Mouse (Mus musculus): ENCODE results near the gene Pheta2. TPM values are rescaled to one million over a fixed set of nuclear protein-coding genes. Genes with fewer than 3 reads are reported as not detected.

The Pheta2 gene
- polyA plus RNA-seq (2016; fragmentation: Nextera tagmentation; extraction: Ambion mirVana): 3.7 and 4.3 TPM in 2 replicates

GRCm38 (mm10) chr15:82338593-82339112 is at the start of gene Pheta2, which contains the start of the genes Naga and Smdt1:
Gene Pheta2, plus strand, starts transcription at chr15:82338942.
Gene Naga, minus strand, starts transcription at chr15:82338925.
Gene Smdt1, plus strand, starts transcription at chr15:82338959.
- peak within 1 kb of the TSS; percentile 83 for H3K27ac ChIP-seq

GRCm38 (mm10) chr15:82290252-82290651 is 48.5 kb upstream of the Pheta2 start:
- 94% methylated on average over 7 of the region's 7 CpGs for WGBS
- peaks cover 70% of the 10 kb centered on the region for H3K36me3 ChIP-seq (replicated peaks)
- no peak for DNase-seq (ENCODE audit: extremely low spot score, low spot score)

More at GRCm38 (mm10) chr15:82338593-82339112, at the start of gene Pheta2, which contains the start of the genes Naga and Smdt1:
- peaks cover 33% of the 10 kb centered on the region for H3K27me3 ChIP-seq (ENCODE audit: poor library complexity, severe bottlenecking)
- peaks cover 51% of the 10 kb centered on the region for H3K4me1 ChIP-seq
- no peaks in the 10 kb centered on the region for H3K9me3 ChIP-seq
- H3K4me3 ChIP-seq: peak within 1 kb of the TSS; percentile 60
- WGBS: under 1% methylated on average over 41 of the region's 41 CpGs
- DNase-seq (ENCODE audit: extremely low spot score, low spot score): peak; percentile 97
- H3K36me3 ChIP-seq (replicated peaks): peaks cover 28% of the 10 kb centered on the region

GRCm38 (mm10) chr15:82292851-82293250 is 45.9 kb upstream of the Pheta2 start:
- H3K4me3 ChIP-seq: peak overlapping the region; percentile 18; the same call in 1 of the 2 replicates

More at GRCm38 (mm10) chr15:82290252-82290651, 48.5 kb upstream of the Pheta2 start:
- no peak overlapping the region for H3K4me3 ChIP-seq
- H3K27me3 ChIP-seq (ENCODE audit: poor library complexity, severe bottlenecking): no peaks in the 10 kb centered on the region
- H3K4me1 ChIP-seq: peaks cover 22% of the 10 kb centered on the region
- no peak overlapping the region for H3K27ac ChIP-seq
- no peaks in the 10 kb centered on the region for H3K9me3 ChIP-seq

GRCm38 (mm10) chr15:82293271-82293711 is 45.5 kb upstream of the Pheta2 start:
- 18% methylated on average over 7 of the region's 7 CpGs for WGBS
- Histone ChIP-seq H3K9me3 (peaks cover under 1% of the 10 kb centered on the region; the same call in 1 of the 2 replicates), H3K36me3 (replicated peaks) (peaks cover 39% of the 10 kb centered on the region), H3K27ac (peak overlapping the region; percentile 53; the same call in 1 of the 2 replicates), H3K4me3 (peak overlapping the region; percentile 18; the same call in 1 of the 2 replicates), H3K4me1 (peaks cover 22% of the 10 kb centered on the region), H3K27me3 (ENCODE audit: poor library complexity, severe bottlenecking) (no peaks in the 10 kb centered on the region)
- peak; percentile 47 for DNase-seq (ENCODE audit: extremely low spot score, low spot score)

More at GRCm38 (mm10) chr15:82292851-82293250, 45.9 kb upstream of the Pheta2 start:
- peaks cover 44% of the 10 kb centered on the region for H3K36me3 ChIP-seq (replicated peaks)
- peak overlapping the region; percentile 53; the same call in 1 of the 2 replicates for H3K27ac ChIP-seq
- H3K4me1 ChIP-seq: peaks cover 22% of the 10 kb centered on the region
- H3K9me3 ChIP-seq: no peaks in the 10 kb centered on the region
- WGBS: 37% methylated on average over 5 of the region's 5 CpGs
- H3K27me3 ChIP-seq (ENCODE audit: poor library complexity, severe bottlenecking): no peaks in the 10 kb centered on the region
- no peak for DNase-seq (ENCODE audit: extremely low spot score, low spot score)

- 57% methylated on average over 8 of the region's 8 CpGs for WGBS
- DNase-seq (ENCODE audit: extremely low spot score, low spot score): no peak
Measured at GRCm38 (mm10) chr15:82294059-82294458, 44.7 kb upstream of the Pheta2 start.

DNA sequence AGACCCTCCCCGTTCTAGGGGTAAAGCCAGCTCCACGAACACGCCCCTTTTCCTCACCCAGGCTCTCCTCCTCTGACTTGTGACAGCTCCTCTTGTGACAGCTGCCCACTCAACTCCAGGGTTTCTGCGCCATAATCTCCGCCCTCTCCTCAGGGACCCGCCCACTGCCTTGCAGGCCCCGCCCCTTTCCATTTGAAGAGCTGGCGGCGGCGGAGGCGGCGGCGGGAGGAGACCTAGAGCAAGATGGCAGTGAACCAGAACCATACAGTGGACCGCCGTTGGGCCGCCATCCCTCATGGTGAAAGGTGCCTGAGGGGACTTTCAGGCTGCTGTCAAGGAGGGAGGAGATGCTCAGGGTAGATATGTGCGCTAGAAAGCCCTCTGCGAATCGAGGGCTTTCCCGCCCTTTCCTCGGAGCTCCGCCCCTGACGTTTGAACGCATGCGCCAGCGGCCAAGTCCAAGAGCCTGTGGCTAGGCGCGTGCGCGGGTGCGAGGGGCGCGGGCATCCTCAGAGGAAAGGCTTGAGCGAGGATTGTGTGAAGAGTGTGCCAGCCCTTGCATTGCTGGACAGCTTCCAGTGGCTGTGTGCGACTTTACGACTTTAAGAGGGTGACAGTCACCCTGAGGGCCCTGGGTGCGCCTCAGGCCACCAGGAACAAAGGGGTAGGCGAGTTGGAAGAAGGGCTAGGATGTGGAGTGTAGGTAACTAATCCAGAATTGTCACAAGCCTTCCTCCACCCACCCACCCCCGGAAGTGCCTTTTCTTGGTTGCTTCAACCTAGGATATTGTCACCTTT is 39.8 kb upstream of the Pheta2 start, which contains the start of gene Wbp2nl:
Gene Wbp2nl, plus strand, starts transcription at position 191 of the 798 bp plus-strand sequence.
- Histone ChIP-seq H3K9me3 (peaks cover 9% of the 10 kb centered on the region; the same call in 1 of the 2 replicates), H3K36me3 (replicated peaks) (no peaks in the 10 kb centered on the region), H3K4me1 (peaks cover 12% of the 10 kb centered on the region), H3K27me3 (ENCODE audit: poor library complexity, severe bottlenecking) (peaks cover 15% of the 10 kb centered on the region; the same call in 1 of the 2 replicates), H3K4me3 (no peak within 1 kb of the TSS), H3K27ac (no peak within 1 kb of the TSS)
- no peak for DNase-seq (ENCODE audit: extremely low spot score, low spot score)
- 63% methylated on average over 39 of the region's 39 CpGs for WGBS

More at GRCm38 (mm10) chr15:82294059-82294458, 44.7 kb upstream of the Pheta2 start:
- Histone ChIP-seq H3K27ac (no peak overlapping the region), H3K4me1 (peaks cover 27% of the 10 kb centered on the region), H3K4me3 (no peak overlapping the region), H3K9me3 (peaks cover 8% of the 10 kb centered on the region; the same call in 1 of the 2 replicates), H3K36me3 (replicated peaks) (peaks cover 32% of the 10 kb centered on the region), H3K27me3 (ENCODE audit: poor library complexity, severe bottlenecking) (peaks cover 7% of the 10 kb centered on the region; the same call in 1 of the 2 replicates)

- H3K9me3 ChIP-seq: no peaks in the 10 kb centered on the region
- H3K36me3 ChIP-seq (replicated peaks): no peaks in the 10 kb centered on the region
- no peak for DNase-seq (ENCODE audit: extremely low spot score, low spot score)
- no peaks in the 10 kb centered on the region for H3K27me3 ChIP-seq (ENCODE audit: poor library complexity, severe bottlenecking)
- WGBS: 82% methylated on average over 3 of the region's 3 CpGs
- no peaks in the 10 kb centered on the region for H3K4me1 ChIP-seq
- no peak overlapping the region for H3K4me3 ChIP-seq
- no peak overlapping the region for H3K27ac ChIP-seq
Measured at GRCm38 (mm10) chr15:82307107-82307506, 31.6 kb upstream of the Pheta2 start.

DNA sequence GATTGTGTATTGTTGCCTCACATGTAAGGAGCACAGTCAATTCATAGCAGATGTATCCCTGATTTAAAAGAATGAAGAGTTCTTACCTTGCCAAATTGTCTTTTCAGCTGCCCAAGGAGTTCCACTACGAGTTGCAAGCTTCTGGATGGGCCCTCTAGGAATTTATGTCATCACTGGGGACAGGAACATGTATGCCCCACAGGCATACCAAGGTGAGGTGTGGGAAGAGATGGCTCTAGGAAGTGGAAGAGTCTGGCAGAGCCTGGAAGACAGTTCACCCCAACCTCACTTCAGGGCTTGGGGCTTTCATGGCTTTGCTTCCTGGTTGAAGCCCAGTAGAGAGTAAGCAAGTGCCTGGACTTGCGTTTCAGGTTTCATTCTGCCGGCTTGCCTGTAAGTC is 30.3 kb upstream of the Pheta2 start:
- WGBS: 83% methylated on average over 3 of the region's 3 CpGs
- no peak for DNase-seq (ENCODE audit: extremely low spot score, low spot score)
- no peak overlapping the region for H3K27ac ChIP-seq
- no peak overlapping the region for H3K4me3 ChIP-seq
- H3K27me3 ChIP-seq (ENCODE audit: poor library complexity, severe bottlenecking): no peaks in the 10 kb centered on the region
- H3K9me3 ChIP-seq: no peaks in the 10 kb centered on the region
- no peaks in the 10 kb centered on the region for H3K36me3 ChIP-seq (replicated peaks)
- no peaks in the 10 kb centered on the region for H3K4me1 ChIP-seq

DNA sequence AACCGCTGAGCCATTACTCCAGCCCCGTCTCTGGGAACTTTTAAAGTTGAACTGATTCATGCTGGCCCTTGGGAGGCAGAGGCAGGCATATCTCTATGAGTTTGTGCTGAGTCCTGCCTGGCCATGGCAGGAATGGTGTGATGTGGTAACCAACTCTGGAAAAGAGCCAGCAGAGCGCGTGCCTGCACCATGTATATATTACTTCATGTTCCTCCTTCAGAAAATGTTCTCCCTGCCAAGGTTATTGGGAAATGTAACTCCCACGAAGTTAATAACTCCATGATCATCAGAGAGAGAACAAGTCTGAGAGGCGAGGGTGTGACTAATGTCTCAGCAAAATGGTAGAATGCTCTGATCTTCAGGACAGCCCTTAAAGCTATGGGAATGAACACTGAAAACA is 20.9 kb upstream of the Pheta2 start:
- Histone ChIP-seq H3K36me3 (replicated peaks) (no peaks in the 10 kb centered on the region), H3K4me3 (no peak overlapping the region), H3K9me3 (no peaks in the 10 kb centered on the region), H3K27me3 (ENCODE audit: poor library complexity, severe bottlenecking) (no peaks in the 10 kb centered on the region), H3K27ac (no peak overlapping the region), H3K4me1 (0 out of 2 replicates have a peak, but pooled peaks cover 1% of the 10 kb centered on the region)
- 89% methylated on average over 6 of the region's 6 CpGs for WGBS
- no peak for DNase-seq (ENCODE audit: extremely low spot score, low spot score)

- WGBS: 90% methylated on average over 1 of the region's 1 CpGs
- no peaks in the 10 kb centered on the region for H3K9me3 ChIP-seq
- H3K4me3 ChIP-seq: no peak overlapping the region
- H3K27me3 ChIP-seq (ENCODE audit: poor library complexity, severe bottlenecking): no peaks in the 10 kb centered on the region
- no peak for DNase-seq (ENCODE audit: extremely low spot score, low spot score)
- 0 out of 2 replicates have a peak, but pooled peaks cover 3% of the 10 kb centered on the region for H3K4me1 ChIP-seq
- H3K27ac ChIP-seq: no peak overlapping the region
- no peaks in the 10 kb centered on the region for H3K36me3 ChIP-seq (replicated peaks)
Measured at GRCm38 (mm10) chr15:82319613-82320012, 19.1 kb upstream of the Pheta2 start.

GRCm38 (mm10) chr15:82322195-82322594 is 16.5 kb upstream of the Pheta2 start:
- Histone ChIP-seq H3K27me3 (ENCODE audit: poor library complexity, severe bottlenecking) (no peaks in the 10 kb centered on the region), H3K9me3 (no peaks in the 10 kb centered on the region), H3K4me3 (no peak overlapping the region), H3K4me1 (0 out of 2 replicates have a peak, but pooled peaks cover 3% of the 10 kb centered on the region), H3K27ac (no peak overlapping the region), H3K36me3 (replicated peaks) (no peaks in the 10 kb centered on the region)
- WGBS: 80% methylated on average over 8 of the region's 8 CpGs
- no peak for DNase-seq (ENCODE audit: extremely low spot score, low spot score)

- 85% methylated on average over 2 of the region's 2 CpGs for WGBS
- Histone ChIP-seq H3K9me3 (no peaks in the 10 kb centered on the region), H3K27ac (no peak overlapping the region), H3K4me1 (0 out of 2 replicates have a peak, but pooled peaks cover 3% of the 10 kb centered on the region), H3K4me3 (no peak overlapping the region), H3K27me3 (ENCODE audit: poor library complexity, severe bottlenecking) (no peaks in the 10 kb centered on the region), H3K36me3 (replicated peaks) (peaks cover 15% of the 10 kb centered on the region)
- DNase-seq (ENCODE audit: extremely low spot score, low spot score): no peak
Measured at GRCm38 (mm10) chr15:82325382-82325781, 13.4 kb upstream of the Pheta2 start.
